Mouse (Mus musculus) hindbrain, embryonic 10.5 days (tissue): ENCODE measurements around the gene Smim4. TPM values are rescaled to one million over a fixed set of nuclear protein-coding genes. Genes with fewer than 3 reads are reported as not detected.

Experiments used
- DNase-seq: peaks from one replicate; pipeline ENCODE4 v3.0.0-alpha.2; 2017; ENCODE audit warnings: low spot score
- H3K27ac ChIP-seq: fragments of 300-500 bp; sonication (generic); 2 replicates; pipeline ENCODE4 v1.5.1; 2016; ENCODE audit warnings: mild to moderate bottlenecking, moderate library complexity
- H3K27me3 ChIP-seq: fragments of 300-500 bp; sonication (generic); 2 replicates; pipeline ENCODE4 v1.6.1; 2016; ENCODE audit warnings: mild to moderate bottlenecking; ENCODE audit not compliant: poor library complexity, insufficient read depth, severe bottlenecking
- H3K36me3 ChIP-seq: fragments of 300-500 bp; sonication (generic); 2 replicates; pipeline ENCODE4 v1.6.1; 2016; ENCODE audit warnings: mild to moderate bottlenecking, moderate library complexity
- H3K4me1 ChIP-seq: fragments of 300-500 bp; sonication (generic); replicated peaks from 2 replicates; pipeline ENCODE4 v1.6.1; 2016; ENCODE audit warnings: mild to moderate bottlenecking
- H3K4me3 ChIP-seq: fragments of 300-500 bp; sonication (generic); 2 replicates; pipeline ENCODE4 v1.5.1; 2016; ENCODE audit warnings: mild to moderate bottlenecking, moderate library complexity
- H3K9me3 ChIP-seq: fragments of 300-500 bp; sonication (generic); 2 replicates; pipeline ENCODE4 v1.6.1; 2016; ENCODE audit warnings: mild to moderate bottlenecking, moderate library complexity
- WGBS: fragments of 180-500 bp; shearing (Covaris S2); methylation state at CpG from one replicate; pipeline ENCODE4 v1.1.7; 2016; 5-methylcytosine and 5-hydroxymethylcytosine counted together
- polyA plus RNA-seq: library from polyadenylated mRNA; unstranded; fragments of >200 nt; fragmentation: Nextera tagmentation; extraction: Ambion mirVana; gene quantifications from 2 replicates; pipeline ENCODE4 v1.2.1, GENCODE M21; 2016

Gene Smim4
- polyA plus RNA-seq, 1 experiment from 2014 or later = 74.2 TPM

DNA sequence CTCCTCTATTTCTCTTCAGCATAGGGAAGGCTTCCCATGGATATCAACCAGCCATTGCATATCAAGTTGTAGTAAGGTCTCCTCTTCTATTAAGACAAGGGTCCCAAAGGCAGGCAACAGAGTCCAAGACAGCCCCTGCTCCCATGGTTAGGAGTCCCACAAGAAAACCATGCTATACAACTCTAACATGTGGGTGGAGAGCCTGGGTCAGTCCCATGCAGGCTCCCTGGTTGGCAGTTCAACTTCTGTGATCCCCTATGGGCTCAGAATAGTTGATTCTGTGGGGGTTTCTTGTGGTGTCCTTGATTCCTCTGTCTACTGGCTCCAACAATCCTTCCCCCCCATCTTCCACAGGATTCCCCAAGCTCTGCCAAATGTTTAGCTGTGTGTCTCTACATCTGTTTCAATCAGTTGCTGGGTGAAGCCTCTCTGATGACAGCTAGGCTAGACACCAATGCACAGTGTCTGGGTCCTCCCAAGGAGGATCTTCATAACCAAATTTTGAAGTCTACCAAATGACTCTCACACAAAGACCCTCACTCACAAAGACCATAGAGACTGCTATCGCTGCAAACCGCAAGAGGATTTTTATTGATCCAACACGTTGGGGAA is 50.1 kb downstream of the Smim4 start:
- WGBS = 93% methylated on average over 3 of the region's 3 CpGs
- H3K4me3 ChIP-seq = no peak overlapping the region
- no peaks in the 10 kb centered on the region for H3K27me3 ChIP-seq
- no peaks in the 10 kb centered on the region for H3K9me3 ChIP-seq
- no peak for DNase-seq
- no peaks in the 10 kb centered on the region for H3K4me1 ChIP-seq
- peaks cover 96% of the 10 kb centered on the region for H3K36me3 ChIP-seq
- no peak overlapping the region for H3K27ac ChIP-seq

DNA sequence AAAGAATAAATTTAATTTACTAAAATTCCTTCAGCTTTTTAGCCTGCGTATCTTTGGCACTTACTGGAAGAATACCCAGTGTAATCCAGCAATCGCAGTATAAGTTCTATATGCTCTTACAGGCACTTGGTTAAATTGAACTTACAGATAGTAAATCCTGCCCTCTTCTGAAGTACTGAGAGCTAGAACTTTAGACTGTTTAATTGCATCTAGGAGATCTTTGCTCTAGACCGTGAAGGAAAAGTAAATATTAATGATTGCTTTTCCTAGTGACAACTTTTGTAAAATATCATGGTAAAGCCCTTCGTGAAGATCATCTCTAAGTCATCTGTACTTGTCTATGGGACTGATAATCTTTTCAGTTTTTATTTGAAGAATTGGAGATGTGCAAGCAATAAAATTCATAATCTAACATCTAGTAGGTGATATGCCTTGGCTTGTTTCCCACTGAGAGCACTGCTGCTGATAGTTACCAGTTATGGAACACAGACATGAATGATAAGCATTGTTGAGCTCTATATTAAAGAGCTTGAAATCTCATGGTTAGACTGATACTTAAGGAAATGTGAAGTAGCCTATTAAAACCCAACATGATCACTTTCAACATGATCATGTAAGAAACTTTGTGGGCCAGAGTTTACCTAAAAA is 59.5 kb downstream of the Smim4 start:
- Histone ChIP-seq H3K36me3 (peaks cover 98% of the 10 kb centered on the region), H3K27me3 (no peaks in the 10 kb centered on the region), H3K4me3 (no peak overlapping the region), H3K4me1 (no peaks in the 10 kb centered on the region), H3K9me3 (no peaks in the 10 kb centered on the region), H3K27ac (no peak overlapping the region)
- DNase-seq = no peak
- WGBS = 98% methylated on average over 4 of the region's 4 CpGs

DNA sequence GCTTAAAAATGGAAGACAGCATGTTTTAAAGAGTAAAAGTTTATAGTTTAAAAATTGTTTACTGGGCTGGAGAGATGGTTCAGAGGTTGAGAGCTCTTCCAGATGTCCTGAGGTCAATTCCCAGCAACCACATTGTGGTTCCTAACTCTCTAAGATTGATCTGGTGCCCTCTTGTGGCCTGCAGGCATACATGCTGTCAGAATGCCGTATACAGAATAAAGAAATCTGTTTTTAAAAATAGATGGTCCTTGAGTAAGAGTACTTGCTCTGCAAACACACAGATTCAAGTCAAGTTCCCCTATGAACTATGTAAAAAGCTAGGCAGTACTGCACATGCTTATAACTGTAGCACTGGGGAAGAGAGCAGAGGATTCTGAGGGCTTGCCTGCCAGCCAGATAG is 66.5 kb downstream of the Smim4 start:
- no peak overlapping the region for H3K4me3 ChIP-seq
- H3K4me1 ChIP-seq = no peaks in the 10 kb centered on the region
- no peaks in the 10 kb centered on the region for H3K27me3 ChIP-seq
- H3K9me3 ChIP-seq = no peaks in the 10 kb centered on the region
- peaks cover 98% of the 10 kb centered on the region for H3K36me3 ChIP-seq
- DNase-seq = no peak
- H3K27ac ChIP-seq = no peak overlapping the region
- 71% methylated on average over 1 of the region's 1 CpGs for WGBS

DNA sequence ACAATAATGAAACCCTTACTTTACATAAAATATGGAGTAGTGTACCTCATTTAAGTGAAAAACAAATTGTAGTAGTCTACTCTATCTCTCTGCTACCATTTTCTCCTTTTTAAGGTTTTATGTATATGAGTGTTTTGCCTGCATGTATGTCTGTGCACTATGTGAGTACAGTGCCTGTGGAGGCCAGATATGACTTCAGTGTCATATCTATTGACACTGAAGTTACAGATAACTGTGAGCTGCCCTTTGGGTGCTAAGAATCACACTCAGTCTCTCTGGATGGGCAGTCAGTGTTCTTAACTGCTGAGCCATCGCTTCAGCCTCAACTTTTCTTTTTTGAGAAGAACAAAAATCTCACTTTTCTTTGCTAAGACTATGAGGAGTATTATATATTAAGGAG is 82.9 kb downstream of the Smim4 start:
- H3K4me1 ChIP-seq = no peaks in the 10 kb centered on the region
- H3K9me3 ChIP-seq = no peaks in the 10 kb centered on the region
- DNase-seq = no peak
- peaks cover 100% of the 10 kb centered on the region for H3K36me3 ChIP-seq
- H3K27me3 ChIP-seq = no peaks in the 10 kb centered on the region
- H3K27ac ChIP-seq = no peak overlapping the region
- H3K4me3 ChIP-seq = no peak overlapping the region
- WGBS = 98% methylated on average over 1 of the region's 1 CpGs

DNA sequence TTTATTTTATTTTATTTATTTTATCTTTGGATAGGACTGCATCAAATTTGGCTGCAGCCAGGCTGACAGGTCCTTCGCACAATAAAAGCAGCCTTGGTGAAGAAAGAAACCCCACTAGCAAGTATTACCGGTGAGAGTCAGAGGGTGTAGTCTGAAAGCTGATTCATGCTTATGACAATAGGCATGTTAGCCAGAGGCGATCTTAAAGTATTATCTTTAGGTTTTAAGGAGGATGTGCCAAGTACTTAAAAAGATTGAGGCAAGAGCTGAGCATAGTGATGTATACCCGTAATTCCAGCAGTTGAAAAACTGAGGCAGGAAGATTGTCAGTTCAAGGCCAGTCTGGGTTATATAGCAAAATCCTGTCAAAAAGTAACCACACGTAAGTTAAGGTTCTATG is 83.5 kb downstream of the Smim4 start:
- no peaks in the 10 kb centered on the region for H3K9me3 ChIP-seq
- no peak overlapping the region for H3K27ac ChIP-seq
- H3K27me3 ChIP-seq = no peaks in the 10 kb centered on the region
- H3K4me3 ChIP-seq = no peak overlapping the region
- DNase-seq = no peak
- peaks cover 100% of the 10 kb centered on the region for H3K36me3 ChIP-seq
- no peaks in the 10 kb centered on the region for H3K4me1 ChIP-seq
- 94% methylated on average over 5 of the region's 5 CpGs for WGBS

Other genes starting within 250 kb of the Smim4 start
- gene Mustn1, start 249.8 kb downstream of the Smim4 start, polyA plus RNA-seq = 0.29 and 0.39 TPM in 2 replicates
- gene Itih4, start 242.5 kb downstream of the Smim4 start, polyA plus RNA-seq = not detected in 2 replicates
- 0.37 and 0.49 TPM in 2 replicates for gene Itih3, start 205.2 kb downstream of the Smim4 start, polyA plus RNA-seq
- gene Itih1, start 185.7 kb downstream of the Smim4 start, polyA plus RNA-seq = not detected in 2 replicates
- 18.6 and 21.0 TPM in 2 replicates for gene Nek4, start 177.6 kb downstream of the Smim4 start, polyA plus RNA-seq
- gene Glt8d1, start 127.6 kb downstream of the Smim4 start, polyA plus RNA-seq = 45.7 and 53.7 TPM in 2 replicates
- 278 and 290 TPM in 2 replicates for gene Spcs1, start 127.3 kb downstream of the Smim4 start, polyA plus RNA-seq
- 130 and 148 TPM in 2 replicates for gene Pbrm1, start 109.8 kb downstream of the Smim4 start, polyA plus RNA-seq
- 76.6 and 119 TPM in 2 replicates for gene Gnl3, start 109.8 kb downstream of the Smim4 start, polyA plus RNA-seq
- gene Nt5dc2, start 2.1 kb upstream of the Smim4 start, polyA plus RNA-seq = 610 and 619 TPM in 2 replicates
- 23.0 and 25.7 TPM in 2 replicates for gene Stab1, start 39.7 kb upstream of the Smim4 start, polyA plus RNA-seq
- gene Tnnc1, start 79.4 kb upstream of the Smim4 start, polyA plus RNA-seq = 1.5 and 4.3 TPM in 2 replicates
- 432 and 459 TPM in 2 replicates for gene Nisch, start 88.0 kb upstream of the Smim4 start, polyA plus RNA-seq
- gene Sema3g, start 88.9 kb upstream of the Smim4 start, polyA plus RNA-seq = 0.78 and 0.91 TPM in 2 replicates
- gene Phf7, start 122.4 kb upstream of the Smim4 start, polyA plus RNA-seq = 12.7 and 13.1 TPM in 2 replicates
- gene Bap1, start 122.5 kb upstream of the Smim4 start, polyA plus RNA-seq = 121 and 137 TPM in 2 replicates
- gene Dnah1, start 194.9 kb upstream of the Smim4 start, polyA plus RNA-seq = 6.2 and 7.1 TPM in 2 replicates
- gene Capn7, start 207.7 kb upstream of the Smim4 start, polyA plus RNA-seq = 28.5 and 29.4 TPM in 2 replicates